Mouse (Mus musculus) stomach, postnatal 0 days (tissue): ENCODE results near the gene Otogl.

ENCODE experiments used
- CTCF ChIP-seq: IDR thresholded peaks from 2 replicates; pipeline ENCODE4 v1.5.1; 2016; ENCODE audit warnings: antibody characterized with exemption, low read depth, mild to moderate bottlenecking, moderate library complexity
- EP300 ChIP-seq: optimal IDR thresholded peaks from 2 replicates; pipeline ENCODE3; 2016; ENCODE audit warnings: antibody characterized with exemption

DNA sequence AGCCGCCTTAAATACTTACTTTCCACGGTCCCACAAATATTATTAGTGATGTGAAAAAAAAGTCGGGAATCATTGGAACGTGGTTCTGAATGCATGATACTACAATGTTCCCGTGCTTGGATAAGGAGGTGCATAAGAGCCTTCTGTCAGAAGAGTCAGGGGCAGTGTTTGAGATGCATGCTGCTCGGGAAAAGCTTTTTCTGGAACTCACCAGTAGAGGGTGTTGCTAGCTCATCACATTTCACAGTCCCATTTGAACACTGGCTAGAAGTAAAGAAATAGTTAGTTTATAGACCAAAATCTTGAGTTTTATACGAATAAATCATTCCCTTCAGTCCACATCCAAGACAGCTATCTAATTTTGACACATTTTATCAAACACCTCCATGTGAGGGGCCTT lies 53.2 kb downstream of the Otogl start:
- TF ChIP-seq CTCF (peak; percentile 87), EP300 (no peak)
